Mouse (Mus musculus) MEL (cell line): ENCODE data around the gene Znrf1. TPM values are rescaled to one million over a fixed set of nuclear protein-coding genes. Genes with fewer than 3 reads are reported as not detected.
A peak's percentile ranks its signal among the peaks of the same experiment; 100 is the strongest.

Experiments used
- DNase-seq: peaks from one replicate; pipeline ENCODE4 v3.0.0; 2011; ENCODE audit warnings: low read depth, low spot score
- H3K27ac ChIP-seq: 2 replicates; pipeline ENCODE4 v1.5.1; 2012; ENCODE audit warnings: low read depth, mild to moderate bottlenecking, control low read depth, low read length, moderate library complexity; ENCODE audit not compliant: control insufficient read depth
- H3K27me3 ChIP-seq, 2 experiments: fragments of 150-350 bp in 1 of 2; sonication (generic) in 1 of 2; 2 replicates each; pipeline ENCODE4 v1.6.1; 2012; ENCODE audit warnings: low read length in 2 of 2, mild to moderate bottlenecking in 2 of 2, improper control_type of control experiment in 1 of 2, moderate library complexity in 1 of 2; ENCODE audit not compliant: insufficient read depth in 2 of 2, control insufficient read depth in 1 of 2
- H3K36me3 ChIP-seq, 2 experiments: 2 replicates each; pipeline ENCODE4 v1.6.1; 2012 to 2014; ENCODE audit warnings: low read length in 2 of 2, improper control_type of control experiment in 1 of 2, inconsistent platforms in 1 of 2, mild to moderate bottlenecking in 1 of 2; ENCODE audit not compliant: insufficient read depth in 2 of 2, control insufficient read depth in 1 of 2
- H3K4me1 ChIP-seq, 2 experiments: fragments of 150-350 bp in 1 of 2; sonication (generic) in 1 of 2; 2 replicates each; pipeline ENCODE4 v1.6.1; 2012; ENCODE audit warnings: low read length in 2 of 2, improper control_type of control experiment in 1 of 2, mild to moderate bottlenecking in 1 of 2; ENCODE audit not compliant: insufficient read depth in 2 of 2, control insufficient read depth in 1 of 2
- H3K4me3 ChIP-seq, 2 experiments: fragments of 150-350 bp in 1 of 2; sonication (generic) in 1 of 2; 2 replicates each; pipeline ENCODE4 v1.5.1; 2012; ENCODE audit warnings: low read depth in 2 of 2, low read length in 2 of 2, mild to moderate bottlenecking in 2 of 2, moderate library complexity in 2 of 2, control low read depth in 1 of 2, improper control_type of control experiment in 1 of 2; ENCODE audit not compliant: control insufficient read depth in 1 of 2, insufficient read depth in 1 of 2
- H3K79me2 ChIP-seq: 2 replicates; pipeline ENCODE4 v1.6.1; 2012; ENCODE audit warnings: mild to moderate bottlenecking, low read length, moderate library complexity; ENCODE audit not compliant: control insufficient read depth, poor library complexity, insufficient read depth
- H3K9ac ChIP-seq: 2 replicates; pipeline ENCODE4 v1.6.1; 2012; ENCODE audit warnings: low read depth, mild to moderate bottlenecking, control low read depth, low read length, moderate library complexity; ENCODE audit not compliant: control insufficient read depth, poor library complexity, severe bottlenecking
- H3K9me3 ChIP-seq: fragments of 150-350 bp; sonication (generic); replicated peaks from 2 replicates; pipeline ENCODE4 v1.6.1; 2012; ENCODE audit warnings: mild to moderate bottlenecking, low read length, improper control_type of control experiment, moderate library complexity; ENCODE audit not compliant: insufficient read depth
- BHLHE40 ChIP-seq: IDR thresholded peaks from 2 replicates; pipeline ENCODE4 v1.6.1; 2012; ENCODE audit warnings: low read depth, mild to moderate bottlenecking, inconsistent platforms, low read length, improper control_type of control experiment, borderline replicate concordance
- CHD1 ChIP-seq: IDR thresholded peaks from 2 replicates; pipeline ENCODE4 v1.6.1; 2012; ENCODE audit warnings: low read depth, mild to moderate bottlenecking, inconsistent platforms, low read length, improper control_type of control experiment
- CHD2 ChIP-seq: IDR thresholded peaks from 2 replicates; pipeline ENCODE4 v1.6.1; 2011; ENCODE audit warnings: low read length, improper control_type of control experiment
- CTCF ChIP-seq, 3 experiments: IDR thresholded peaks in 2 of 3; conservative IDR thresholded peaks in 1 of 3; 2 replicates each; pipeline ENCODE4 v1.5.1; 2011 to 2012; ENCODE audit warnings: low read length in 3 of 3, low read depth in 2 of 3, mild to moderate bottlenecking in 2 of 3, improper control_type of control experiment in 1 of 3, inconsistent platforms in 1 of 3, mixed read lengths in 1 of 3, moderate library complexity in 1 of 3; ENCODE audit not compliant: control insufficient read depth in 1 of 3, insufficient read depth in 1 of 3, poor library complexity in 1 of 3, severe bottlenecking in 1 of 3
- E2F4 ChIP-seq: IDR thresholded peaks from 2 replicates; pipeline ENCODE4 v1.6.1; 2011; ENCODE audit warnings: low read depth, low read length, improper control_type of control experiment, borderline replicate concordance
- EP300 ChIP-seq, 2 experiments: IDR thresholded peaks; 2 replicates each; pipeline ENCODE4 v1.6.1; 2011; ENCODE audit warnings: improper control_type of control experiment in 2 of 2, low read length in 2 of 2, low read depth in 1 of 2, mild to moderate bottlenecking in 1 of 2
- ETS1 ChIP-seq: IDR thresholded peaks from 2 replicates; pipeline ENCODE4 v1.6.1; 2012; ENCODE audit warnings: low read depth, mild to moderate bottlenecking, inconsistent platforms, low read length, improper control_type of control experiment, moderate library complexity
- GATA1 ChIP-seq: IDR thresholded peaks from 2 replicates; pipeline ENCODE4 v1.6.1; 2011; ENCODE audit warnings: low read depth, low read length, improper control_type of control experiment
- JUND ChIP-seq: IDR thresholded peaks from 2 replicates; pipeline ENCODE4 v1.6.1; 2011; ENCODE audit warnings: low read depth, mild to moderate bottlenecking, improper control_type of control experiment, low read length
- MAX ChIP-seq: IDR thresholded peaks from 2 replicates; pipeline ENCODE4 v1.6.1; 2011; ENCODE audit warnings: low read length, improper control_type of control experiment
- MAZ ChIP-seq: IDR thresholded peaks from 2 replicates; pipeline ENCODE4 v1.6.1; 2012; ENCODE audit warnings: low read depth, mild to moderate bottlenecking, inconsistent platforms, low read length, improper control_type of control experiment
- MXI1 ChIP-seq: IDR thresholded peaks from 2 replicates; pipeline ENCODE4 v1.6.1; 2011; ENCODE audit warnings: mild to moderate bottlenecking, low read depth, low read length, improper control_type of control experiment
- MYB ChIP-seq: IDR thresholded peaks from 2 replicates; pipeline ENCODE4 v1.6.1; 2011; ENCODE audit warnings: mild to moderate bottlenecking, low read depth, low read length, improper control_type of control experiment
- MYC ChIP-seq: IDR thresholded peaks from 2 replicates; pipeline ENCODE4 v1.6.1; 2011; ENCODE audit warnings: low read depth, mild to moderate bottlenecking, low read length, improper control_type of control experiment, moderate library complexity
- NELFE ChIP-seq: IDR thresholded peaks from 2 replicates; pipeline ENCODE4 v1.6.1; 2011; ENCODE audit warnings: low read depth, low read length, improper control_type of control experiment
- NRF1 ChIP-seq: IDR thresholded peaks from 2 replicates; pipeline ENCODE4 v1.6.1; 2014; ENCODE audit warnings: low read depth, mild to moderate bottlenecking, inconsistent platforms, low read length, improper control_type of control experiment, moderate library complexity; ENCODE audit not compliant: poor library complexity, insufficient read depth, severe bottlenecking
- POLR2A ChIP-seq, 2 experiments: IDR thresholded peaks; 2 replicates each; pipeline ENCODE4 v1.6.1; 2011 to 2012; ENCODE audit warnings: low read length in 2 of 2, mild to moderate bottlenecking in 2 of 2, control low read depth in 1 of 2, improper control_type of control experiment in 1 of 2, low read depth in 1 of 2, moderate library complexity in 1 of 2; ENCODE audit not compliant: control insufficient read depth in 1 of 2, insufficient read depth in 1 of 2, poor library complexity in 1 of 2
- POLR2AphosphoS5 ChIP-seq: IDR thresholded peaks from 2 replicates; pipeline ENCODE4 v1.6.1; 2012; ENCODE audit warnings: low read depth, borderline replicate concordance, mild to moderate bottlenecking, inconsistent platforms, low read length, moderate library complexity, mixed read lengths
- RAD21 ChIP-seq: IDR thresholded peaks from 2 replicates; pipeline ENCODE4 v1.6.1; 2011; ENCODE audit warnings: mild to moderate bottlenecking, low read depth, low read length, improper control_type of control experiment
- RCOR1 ChIP-seq: IDR thresholded peaks from 2 replicates; pipeline ENCODE4 v1.6.1; 2012; ENCODE audit warnings: low read depth, mild to moderate bottlenecking, inconsistent platforms, low read length, improper control_type of control experiment
- SIN3A ChIP-seq: IDR thresholded peaks from 2 replicates; pipeline ENCODE4 v1.6.1; 2012; ENCODE audit warnings: low read length, improper control_type of control experiment, inconsistent platforms
- TAL1 ChIP-seq: IDR thresholded peaks from 2 replicates; pipeline ENCODE4 v1.6.1; 2012; ENCODE audit warnings: mild to moderate bottlenecking, inconsistent platforms, low read length, moderate library complexity, mixed read lengths
- TBP ChIP-seq: IDR thresholded peaks from 2 replicates; pipeline ENCODE4 v1.8.0; 2011; ENCODE audit warnings: low read depth, low read length, improper control_type of control experiment
- TCF12 ChIP-seq: IDR thresholded peaks from 2 replicates; pipeline ENCODE4 v1.6.1; 2014; ENCODE audit warnings: low read depth, mild to moderate bottlenecking, inconsistent platforms, low read length, improper control_type of control experiment, moderate library complexity
- USF1 ChIP-seq: IDR thresholded peaks from 2 replicates; pipeline ENCODE4 v1.6.1; 2014; ENCODE audit warnings: low read depth, mild to moderate bottlenecking, inconsistent platforms, low read length, improper control_type of control experiment, moderate library complexity
- USF2 ChIP-seq, 2 experiments: IDR thresholded peaks; 2 replicates each; pipeline ENCODE4 v1.6.1; 2011 to 2012; ENCODE audit warnings: improper control_type of control experiment in 2 of 2, low read length in 2 of 2, borderline replicate concordance in 1 of 2, inconsistent platforms in 1 of 2, low read depth in 1 of 2, mild to moderate bottlenecking in 1 of 2; ENCODE audit not compliant: insufficient read depth in 1 of 2
- ZC3H11A ChIP-seq: IDR thresholded peaks from 2 replicates; pipeline ENCODE4 v1.6.1; 2012; ENCODE audit warnings: low read depth, mild to moderate bottlenecking, inconsistent platforms, low read length, improper control_type of control experiment
- ZKSCAN1 ChIP-seq: IDR thresholded peaks from 2 replicates; pipeline ENCODE4 v1.6.1; 2012; ENCODE audit warnings: low read depth, mild to moderate bottlenecking, inconsistent platforms, low read length, improper control_type of control experiment, moderate library complexity
- ZMIZ1 ChIP-seq: IDR thresholded peaks from 2 replicates; pipeline ENCODE4 v1.6.1; 2012; ENCODE audit warnings: low read depth, mild to moderate bottlenecking, inconsistent platforms, low read length, improper control_type of control experiment, moderate library complexity
- polyA plus RNA-seq, 2 experiments: library from polyadenylated mRNA; stranded (reverse) in 1 of 2; unstranded in 1 of 2; fragments of >175 nt in 1 of 2; fragments of >200 nt in 1 of 2; gene quantifications; 2 replicates each; pipeline versions ENCODE4 v1.2.1 to v1.2.4; 2012; ENCODE audit warnings: low replicate concordance in 2 of 2, low read depth in 1 of 2; ENCODE audit not compliant: insufficient read length in 2 of 2, insufficient read depth in 1 of 2, missing spikeins in 1 of 2
- total RNA-seq: library from RNA; depleted of rRNA; stranded (reverse); fragments of 300-350 nt; gene quantifications from 2 replicates; pipeline ENCODE4 v1.2.3, GENCODE M21; 2012

Gene Znrf1
- total and polyA plus RNA-seq, 3 experiments, result 18.4 to 36.0 TPM; not detected in 1

DNA sequence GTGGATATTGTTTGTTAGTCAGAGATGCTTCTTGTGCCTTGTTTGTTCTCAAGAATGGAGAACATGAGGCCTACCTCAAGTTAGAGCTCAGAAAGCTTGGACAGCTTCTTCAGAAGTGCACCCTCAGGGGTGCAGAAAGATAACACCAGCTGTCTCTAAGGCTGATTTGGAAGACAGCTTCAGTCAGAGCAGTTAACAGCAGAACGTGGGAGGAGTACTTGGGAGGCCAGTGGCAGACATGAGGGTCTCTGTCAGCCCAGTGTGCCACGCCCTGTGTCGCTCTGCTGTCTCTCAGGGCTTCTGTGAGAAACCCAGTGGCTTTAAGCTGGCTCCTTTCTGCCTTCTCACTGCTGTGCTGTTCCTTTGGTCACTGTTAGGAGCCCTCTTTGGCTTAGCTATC lies 32.1 kb downstream of the Znrf1 start:
- no peaks in the 10 kb centered on the region for H3K27me3 ChIP-seq
- peak overlapping the region; percentile 64 for H3K9ac ChIP-seq
- peak overlapping the region; percentile 93 for H3K27ac ChIP-seq
- H3K9me3 ChIP-seq, result no peaks in the 10 kb centered on the region
- peaks cover 10% of the 10 kb centered on the region for H3K79me2 ChIP-seq
- H3K36me3 ChIP-seq, result peaks cover 0 to 66% of the 10 kb centered on the region in 2 experiments; a peak in 2 of 4 replicates
- H3K4me1 ChIP-seq, result peaks cover 49 to 57% of the 10 kb centered on the region in 2 experiments
- TF ChIP-seq POLR2A (IDR thresholded peaks at IDR 0.05; ENCODE audit: control insufficient read depth in 1 of 2, insufficient read depth in 1 of 2, low read depth in 1 of 2, low read length in 2 of 2, poor library complexity in 1 of 2) (no peak; a peak in 1 of 4 replicates), CTCF (IDR thresholded peaks at IDR 0.05 in 2 of 3, conservative IDR thresholded peaks at IDR 0.05 in 1 of 3; ENCODE audit: control insufficient read depth in 1 of 3, insufficient read depth in 1 of 3, low read depth in 2 of 3, low read length in 3 of 3, poor library complexity in 1 of 3, severe bottlenecking in 1 of 3) (no peak), RCOR1 (peak; percentile 30; the same call in 1 of the 2 replicates), TAL1 (peak; percentile 38), MYC (peak; percentile 68; the same call in 1 of the 2 replicates), ZKSCAN1 (no peak), USF1 (no peak), CHD2 (no peak), MXI1 (peak; percentile 79), SIN3A (peak; percentile 92), ZC3H11A (no peak), MAZ (0 out of 2 replicates have a peak, but pooled peaks have one; percentile 64), NRF1 (no peak), JUND (no peak), ETS1 (peak; percentile 93), RAD21 (no peak), MYB (0 out of 2 replicates have a peak, but pooled peaks have one; percentile 15), GATA1 (peak; percentile 89), TBP (peak; percentile 56; the same call in 1 of the 2 replicates), CHD1 (no peak), MAX (peak; percentile 59; the same call in 1 of the 2 replicates), NELFE (no peak), USF2 (IDR thresholded peaks at IDR 0.05; ENCODE audit: borderline replicate concordance in 1 of 2, insufficient read depth in 1 of 2, low read depth in 1 of 2, low read length in 2 of 2) (no peak), BHLHE40 (no peak), TCF12 (peak; percentile 65), ZMIZ1 (no peak), EP300 (IDR thresholded peaks at IDR 0.05; ENCODE audit: low read depth in 1 of 2, low read length in 2 of 2) (peak; percentile 53 to 77), POLR2AphosphoS5 (no peak), E2F4 (no peak)
- DNase-seq, result peak; percentile 88
- H3K4me3 ChIP-seq, result peak overlapping the region; percentile 2 to 7; a peak in 1 of 4 replicates
